Mouse (Mus musculus) hindbrain, embryonic 11.5 days (tissue): ENCODE data around the gene Ehbp1. TPM values are rescaled to one million over a fixed set of nuclear protein-coding genes. Genes with fewer than 3 reads are reported as not detected.

Experiments
- ATAC-seq: fragments of 200-750 bp; cut with Nextera tagmentation; 2 replicates; pipeline ENCODE4 v1.8.0; 2017; ENCODE audit warnings: mild to moderate bottlenecking, moderate TSS enrichment, moderate library complexity; ENCODE audit not compliant: low FRiP score
- DNase-seq: peaks from one replicate; pipeline ENCODE4 v3.0.0-alpha.2; 2015; ENCODE audit warnings: low spot score
- H3K27ac ChIP-seq: fragments of 300-500 bp; sonication (generic); 2 replicates; pipeline ENCODE4 v1.5.1; 2014; ENCODE audit warnings: mild to moderate bottlenecking, low read depth, low read length
- H3K27me3 ChIP-seq: fragments of 300-500 bp; sonication (generic); 2 replicates; pipeline ENCODE4 v1.6.1; 2014; ENCODE audit warnings: mild to moderate bottlenecking, low read length, moderate library complexity, mixed read lengths; ENCODE audit not compliant: control insufficient read depth, insufficient read depth
- H3K36me3 ChIP-seq: fragments of 300-500 bp; sonication (generic); 2 replicates; pipeline ENCODE4 v1.6.1; 2014; ENCODE audit warnings: mild to moderate bottlenecking, low read length, moderate library complexity, mixed read lengths; ENCODE audit not compliant: control insufficient read depth, insufficient read depth
- H3K4me1 ChIP-seq: fragments of 300-500 bp; sonication (generic); replicated peaks from 2 replicates; pipeline ENCODE4 v1.6.1; 2014; ENCODE audit warnings: low read length, mixed read lengths; ENCODE audit not compliant: control insufficient read depth, insufficient read depth
- H3K4me2 ChIP-seq: fragments of 300-500 bp; sonication (generic); replicated peaks from 2 replicates; pipeline ENCODE4 v1.6.1; 2014; ENCODE audit warnings: mild to moderate bottlenecking, low read depth, low read length
- H3K4me3 ChIP-seq: fragments of 300-500 bp; sonication (generic); 2 replicates; pipeline ENCODE4 v1.5.1; 2014; ENCODE audit warnings: low read depth, low read length
- H3K9ac ChIP-seq: fragments of 300-500 bp; sonication (generic); 2 replicates; pipeline ENCODE4 v1.6.1; 2014; ENCODE audit warnings: low read depth, low read length
- H3K9me3 ChIP-seq: fragments of 300-500 bp; sonication (generic); 2 replicates; pipeline ENCODE4 v1.6.1; 2016; ENCODE audit warnings: low read length; ENCODE audit not compliant: control insufficient read depth
- WGBS: fragments of 180-500 bp; shearing (Covaris S2); extraction: QIAGEN DNeasy Blood & Tissue Kit; methylation state at CpG from one replicate; pipeline ENCODE4 v1.1.7; 2014; 5-methylcytosine and 5-hydroxymethylcytosine counted together
- polyA plus RNA-seq: library from polyadenylated mRNA; unstranded; fragments of >200 nt; fragmentation: Nextera tagmentation; extraction: Ambion mirVana; gene quantifications from 2 replicates; pipeline ENCODE4 v1.2.1, GENCODE M21; 2014

The Ehbp1 gene
- polyA plus RNA-seq, 1 experiment from 2014 or later = 24.8 TPM

DNA sequence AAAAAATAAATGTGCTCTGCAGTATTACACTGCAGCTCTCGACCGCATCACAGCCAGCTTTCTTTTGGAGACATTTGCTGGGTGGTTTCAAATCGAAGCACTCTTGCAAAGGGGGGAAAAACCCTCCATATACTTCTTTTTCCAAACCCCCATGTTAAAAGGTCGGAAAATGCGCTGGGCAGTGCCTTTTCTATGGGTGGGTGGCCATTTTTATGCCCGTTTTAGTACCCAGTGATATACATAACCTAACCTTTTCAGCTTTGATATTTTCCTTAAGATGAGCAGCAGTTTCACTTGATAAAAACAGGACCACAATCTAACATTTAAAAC, 334.3 kb downstream of the Ehbp1 start:
- DNase-seq = no peak
- WGBS = 1% methylated on average over 6 of the region's 6 CpGs
- Histone ChIP-seq H3K4me3 (no peak overlapping the region), H3K4me1 (peaks cover 4% of the 10 kb centered on the region; the same call in 1 of the 2 replicates), H3K9ac (no peak overlapping the region), H3K36me3 (no peaks in the 10 kb centered on the region), H3K27ac (no peak overlapping the region), H3K9me3 (no peaks in the 10 kb centered on the region), H3K4me2 (peak overlapping the region; percentile 9; the same call in 1 of the 2 replicates), H3K27me3 (peaks cover 61% of the 10 kb centered on the region)
- 0 out of 2 replicates have a peak, but pooled peaks have one; percentile 0 for ATAC-seq

GRCm38 (mm10) chr11:22007088-22007780, 334.9 kb downstream of the Ehbp1 start:
- ATAC-seq = 0 out of 2 replicates have a peak, but pooled peaks have one; percentile 5
- H3K27me3 ChIP-seq = peaks cover 63% of the 10 kb centered on the region
- no peak overlapping the region for H3K4me3 ChIP-seq

GRCm38 (mm10) chr11:22006471-22007087, 335.5 kb downstream of the Ehbp1 start:
- peaks cover 68% of the 10 kb centered on the region for H3K27me3 ChIP-seq
- no peak overlapping the region for H3K27ac ChIP-seq
- H3K4me1 ChIP-seq = peaks cover 4% of the 10 kb centered on the region
- 6% methylated on average over 12 of the region's 12 CpGs for WGBS
- no peak overlapping the region for H3K4me2 ChIP-seq
- H3K9me3 ChIP-seq = no peaks in the 10 kb centered on the region
- DNase-seq = peak; percentile 39
- no peak for ATAC-seq
- no peaks in the 10 kb centered on the region for H3K36me3 ChIP-seq
- H3K9ac ChIP-seq = no peak overlapping the region
- H3K4me3 ChIP-seq = no peak overlapping the region

More at GRCm38 (mm10) chr11:22007088-22007780, 334.9 kb downstream of the Ehbp1 start:
- peak overlapping the region; percentile 9 for H3K4me2 ChIP-seq
- no peak overlapping the region for H3K9ac ChIP-seq
- H3K27ac ChIP-seq = no peak overlapping the region
- WGBS = under 1% methylated on average over 20 of the region's 20 CpGs
- H3K4me1 ChIP-seq = peaks cover 4% of the 10 kb centered on the region; the same call in 1 of the 2 replicates
- no peaks in the 10 kb centered on the region for H3K9me3 ChIP-seq
- H3K36me3 ChIP-seq = no peaks in the 10 kb centered on the region
- peak; percentile 54 for DNase-seq

DNA sequence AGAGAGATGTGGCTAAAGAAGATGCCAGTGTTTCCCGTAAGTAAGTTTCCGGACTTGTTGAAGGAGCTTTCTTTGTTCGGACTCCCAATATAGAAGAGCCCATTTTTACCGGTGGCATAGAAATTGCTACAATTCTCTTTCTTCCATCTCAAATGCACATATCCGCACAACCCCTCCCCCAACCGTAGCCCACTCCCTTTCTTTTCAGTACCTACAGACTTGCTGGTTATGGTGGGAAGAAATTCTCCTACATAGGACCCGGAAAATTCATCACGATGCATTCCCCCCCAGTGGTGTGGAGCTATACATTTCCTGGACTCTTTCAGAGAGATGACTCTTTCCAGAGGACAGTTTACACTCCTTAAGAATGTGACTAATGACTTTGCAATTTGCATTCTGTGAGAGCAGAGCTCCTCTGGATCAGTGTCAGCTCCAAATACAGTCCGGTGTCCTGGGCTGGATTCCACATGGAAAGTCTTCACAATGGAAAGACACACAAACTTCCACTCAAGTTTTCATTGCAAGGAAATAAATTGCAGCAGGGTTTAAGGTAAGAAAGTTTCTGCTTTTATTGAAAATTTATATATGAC, 336.7 kb downstream of the Ehbp1 start:
- H3K9ac ChIP-seq = no peak overlapping the region
- no peaks in the 10 kb centered on the region for H3K9me3 ChIP-seq
- peaks cover 7% of the 10 kb centered on the region for H3K4me1 ChIP-seq
- no peak overlapping the region for H3K27ac ChIP-seq
- no peak overlapping the region for H3K4me2 ChIP-seq
- H3K27me3 ChIP-seq = peaks cover 72% of the 10 kb centered on the region
- no peak for ATAC-seq
- DNase-seq = peak; percentile 39
- no peak overlapping the region for H3K4me3 ChIP-seq
- WGBS = 5% methylated on average over 9 of the region's 9 CpGs
- H3K36me3 ChIP-seq = no peaks in the 10 kb centered on the region

DNA sequence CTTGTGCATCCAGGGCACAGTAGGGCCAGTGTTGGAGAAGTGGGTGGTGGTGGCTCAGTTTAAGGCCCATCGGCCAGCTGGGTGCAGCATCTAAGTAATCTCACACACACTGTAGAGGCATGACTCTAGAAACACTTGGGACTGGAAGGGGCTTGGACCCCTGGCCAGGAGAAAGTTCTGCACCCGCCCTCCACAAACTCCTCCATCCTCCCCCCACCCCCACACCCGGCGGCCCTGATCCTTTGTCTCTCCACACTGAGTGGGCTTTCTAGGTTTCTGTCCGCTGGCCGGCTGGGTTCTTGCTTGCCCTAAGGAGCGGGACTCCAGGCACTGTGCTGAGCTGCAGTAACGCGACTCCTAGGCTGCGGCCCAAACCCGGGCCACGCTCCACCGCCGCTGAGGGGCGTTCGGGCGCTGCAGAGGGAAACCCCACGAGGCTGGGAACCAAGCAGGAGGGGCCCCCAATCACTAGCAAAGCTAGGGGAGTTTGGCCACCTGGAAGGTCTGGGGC, 337.7 kb downstream of the Ehbp1 start:
- Histone ChIP-seq H3K4me2 (no peak overlapping the region), H3K9me3 (no peaks in the 10 kb centered on the region), H3K4me1 (peaks cover 8% of the 10 kb centered on the region), H3K27ac (no peak overlapping the region), H3K4me3 (no peak overlapping the region), H3K27me3 (peaks cover 74% of the 10 kb centered on the region), H3K36me3 (no peaks in the 10 kb centered on the region), H3K9ac (no peak overlapping the region)
- WGBS = under 1% methylated on average over 18 of the region's 18 CpGs
- DNase-seq (peak; percentile 66), ATAC-seq (no peak)

DNA sequence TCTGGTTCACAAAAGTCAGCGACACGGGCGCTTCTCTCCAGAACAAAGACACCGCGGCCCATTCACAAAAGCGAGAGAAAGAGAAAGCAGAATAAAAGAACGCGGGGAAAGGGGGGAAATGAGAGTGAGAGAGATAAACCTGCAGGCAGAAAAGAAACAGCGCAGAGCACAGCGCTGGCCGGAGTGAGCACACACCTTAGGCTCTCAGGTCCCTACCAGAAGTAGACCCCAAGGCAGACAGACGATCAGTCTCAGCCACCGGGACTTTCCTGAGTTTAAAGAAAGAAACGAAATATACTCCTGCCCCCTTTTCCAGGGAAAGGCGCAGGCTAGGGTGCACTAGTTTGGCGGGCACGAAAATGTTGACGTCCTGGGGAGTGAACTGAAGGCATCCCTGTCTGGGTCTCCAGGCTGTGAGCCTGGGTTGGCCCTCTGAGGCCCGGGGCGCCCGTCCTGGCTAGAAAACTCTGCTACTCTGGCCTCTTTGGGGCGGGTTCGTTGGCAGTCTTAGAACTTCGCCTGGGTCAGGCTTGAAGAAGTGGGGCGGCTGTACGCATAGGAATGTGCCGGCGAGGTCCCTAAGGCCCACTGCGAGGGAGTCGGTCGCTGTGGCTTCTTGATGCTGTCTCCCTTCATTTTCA, 338.6 kb downstream of the Ehbp1 start:
- H3K9ac ChIP-seq = no peak overlapping the region
- 0 out of 2 replicates have a peak overlapping the region, but pooled peaks have one; percentile 8 for H3K4me3 ChIP-seq
- under 1% methylated on average over 31 of the region's 31 CpGs for WGBS
- peaks cover 8% of the 10 kb centered on the region for H3K4me1 ChIP-seq
- ATAC-seq (no peak), DNase-seq (peak; percentile 68)
- no peaks in the 10 kb centered on the region for H3K9me3 ChIP-seq
- peaks cover 84% of the 10 kb centered on the region for H3K27me3 ChIP-seq
- H3K36me3 ChIP-seq = no peaks in the 10 kb centered on the region
- no peak overlapping the region for H3K27ac ChIP-seq
- H3K4me2 ChIP-seq = peak overlapping the region; percentile 94

DNA sequence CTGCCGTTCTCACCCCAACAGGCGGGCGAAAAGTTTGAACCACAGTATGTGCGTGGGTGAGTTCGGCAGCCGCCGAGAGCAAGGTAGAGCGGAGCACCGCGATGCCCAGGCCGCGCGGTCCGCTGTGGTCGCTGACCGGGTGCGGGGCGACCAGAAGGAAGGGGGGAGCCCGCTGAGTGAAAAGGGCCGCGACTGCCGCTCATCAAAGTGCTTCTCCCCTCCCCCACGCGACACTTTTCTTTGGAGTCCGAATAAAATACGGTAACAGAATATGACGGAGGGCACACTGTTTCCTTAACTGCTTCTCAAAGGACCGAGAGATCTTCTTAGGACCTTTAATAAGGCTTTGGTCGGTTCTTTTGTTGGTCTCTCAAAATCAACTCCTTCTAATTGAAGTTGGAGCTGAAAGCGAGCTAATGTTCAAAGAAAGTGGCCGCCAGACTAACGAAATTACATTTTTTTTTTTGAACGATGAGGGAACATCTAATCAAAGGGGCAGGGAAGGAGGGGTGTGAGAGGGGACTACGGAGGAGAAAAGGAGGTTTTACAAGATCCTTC, 339.2 kb downstream of the Ehbp1 start, which contains the start of gene Otx1:
TSS of gene Otx1 (minus strand) at position 115 of the 558 bp plus-strand sequence.
- peak; percentile 73 for DNase-seq
- no peaks in the 10 kb centered on the region for H3K36me3 ChIP-seq
- H3K9me3 ChIP-seq = no peaks in the 10 kb centered on the region
- peaks cover 8% of the 10 kb centered on the region for H3K4me1 ChIP-seq
- peaks cover 89% of the 10 kb centered on the region for H3K27me3 ChIP-seq
- peak within 1 kb of the TSS; percentile 59 for H3K9ac ChIP-seq
- ATAC-seq = no peak
- under 1% methylated on average over 34 of the region's 34 CpGs for WGBS
- H3K4me2 ChIP-seq = peak within 1 kb of the TSS; percentile 94
- no peak within 1 kb of the TSS; the same call in 1 of the 2 replicates for H3K27ac ChIP-seq
- H3K4me3 ChIP-seq = peak within 1 kb of the TSS; percentile 51
